Mouse (Mus musculus) embryonic facial prominence, embryonic 13.5 days (tissue): ENCODE data around the gene Pcif1. TPM values are rescaled to one million over a fixed set of nuclear protein-coding genes. Genes with fewer than 3 reads are reported as not detected.
"Not testable (repeated sequence)": the region's sequence is repeated elsewhere in the genome, so short reads cannot be mapped to it uniquely, and the experiment has no call there.

Source experiments
- ATAC-seq: fragments of 200-750 bp; cut with Nextera tagmentation; 2 replicates; pipeline ENCODE4 v1.8.0; 2017; ENCODE audit warnings: low read depth; ENCODE audit not compliant: insufficient number of reproducible peaks, insufficient read depth, low FRiP score, low TSS enrichment
- H3K27ac ChIP-seq: fragments of 300-500 bp; sonication (generic); 2 replicates; pipeline ENCODE4 v1.5.1; 2015; ENCODE audit warnings: moderate library complexity, mild to moderate bottlenecking, inconsistent platforms
- H3K27me3 ChIP-seq: fragments of 300-500 bp; sonication (generic); 2 replicates; pipeline ENCODE4 v1.6.1; 2015; ENCODE audit warnings: mild to moderate bottlenecking, inconsistent platforms
- H3K36me3 ChIP-seq: fragments of 300-500 bp; sonication (generic); 2 replicates; pipeline ENCODE4 v1.6.1; 2015; ENCODE audit warnings: mild to moderate bottlenecking, inconsistent platforms
- H3K4me1 ChIP-seq: fragments of 300-500 bp; sonication (generic); 2 replicates; pipeline ENCODE4 v1.6.1; 2015; ENCODE audit warnings: inconsistent platforms
- H3K4me2 ChIP-seq: fragments of 300-500 bp; sonication (generic); 2 replicates; pipeline ENCODE4 v1.6.1; 2015; ENCODE audit warnings: moderate library complexity, mild to moderate bottlenecking, inconsistent platforms
- H3K4me3 ChIP-seq: fragments of 300-500 bp; sonication (generic); 2 replicates; pipeline ENCODE4 v1.5.1; 2015; ENCODE audit warnings: mild to moderate bottlenecking, inconsistent platforms
- H3K9ac ChIP-seq: fragments of 300-500 bp; sonication (generic); 2 replicates; pipeline ENCODE4 v1.6.1; 2015; ENCODE audit warnings: mild to moderate bottlenecking, inconsistent platforms
- H3K9me3 ChIP-seq: fragments of 300-500 bp; sonication (generic); 2 replicates; pipeline ENCODE4 v1.6.1; 2016; ENCODE audit warnings: inconsistent platforms
- WGBS: fragments of 180-500 bp; shearing (Covaris S2); methylation state at CpG from one replicate; pipeline ENCODE4 v1.1.7; 2015; ENCODE audit warnings: mixed read lengths; 5-methylcytosine and 5-hydroxymethylcytosine counted together
- polyA plus RNA-seq: library from polyadenylated mRNA; unstranded; fragments of >200 nt; fragmentation: Nextera tagmentation; extraction: Ambion mirVana; gene quantifications from 2 replicates; pipeline ENCODE4 v1.2.1, GENCODE M21; 2015

The Pcif1 gene
- polyA plus RNA-seq, 1 experiment from 2014 or later = 78.4 TPM

GRCm38 (mm10) chr2:164857101-164857821 lies 21.8 kb upstream of the Pcif1 start, which contains the start of gene Pltp:
Gene Pltp (minus strand): TSS chr2:164857711.
- peaks cover 10% of the 10 kb centered on the region; the same call in 1 of the 2 replicates for H3K36me3 ChIP-seq
- H3K9ac ChIP-seq = peak within 1 kb of the TSS; percentile 71
- H3K27ac ChIP-seq = peak within 1 kb of the TSS; percentile 88
- under 1% methylated on average over 47 of the region's 47 CpGs for whole genome bisulfite sequencing
- peak within 1 kb of the TSS; percentile 96 for H3K4me2 ChIP-seq
- peak within 1 kb of the TSS; percentile 56 for H3K4me3 ChIP-seq
- peaks cover 43% of the 10 kb centered on the region for H3K4me1 ChIP-seq
- H3K27me3 ChIP-seq = peaks cover 42% of the 10 kb centered on the region
- peak; percentile 84 for ATAC-seq
- H3K9me3 ChIP-seq = no peaks in the 10 kb centered on the region

GRCm38 (mm10) chr2:164857842-164858553 lies 21.1 kb upstream of the Pcif1 start:
- peak overlapping the region; percentile 96 for H3K4me2 ChIP-seq
- H3K27ac ChIP-seq = peak overlapping the region; percentile 88
- H3K9me3 ChIP-seq = no peaks in the 10 kb centered on the region
- 3% methylated on average over 19 of the region's 19 CpGs for WGBS
- peaks cover 42% of the 10 kb centered on the region for H3K27me3 ChIP-seq
- H3K4me1 ChIP-seq = peaks cover 47% of the 10 kb centered on the region
- H3K36me3 ChIP-seq = 0 out of 2 replicates have a peak, but pooled peaks cover 2% of the 10 kb centered on the region
- no peak for ATAC-seq
- H3K9ac ChIP-seq = peak overlapping the region; percentile 71
- H3K4me3 ChIP-seq = peak overlapping the region; percentile 56

GRCm38 (mm10) chr2:164859155-164859554 lies 19.9 kb upstream of the Pcif1 start:
- H3K4me2 ChIP-seq = no peak overlapping the region
- H3K9ac ChIP-seq = no peak overlapping the region
- no peak for ATAC-seq
- no peaks in the 10 kb centered on the region for H3K9me3 ChIP-seq
- peaks cover 47% of the 10 kb centered on the region for H3K4me1 ChIP-seq
- H3K27ac ChIP-seq = no peak overlapping the region
- 29% methylated on average over 2 of the region's 2 CpGs for WGBS
- no peak overlapping the region for H3K4me3 ChIP-seq
- H3K27me3 ChIP-seq = peaks cover 41% of the 10 kb centered on the region
- H3K36me3 ChIP-seq = no peaks in the 10 kb centered on the region

GRCm38 (mm10) chr2:164859640-164860432 lies 19.3 kb upstream of the Pcif1 start:
- H3K9me3 ChIP-seq = no peaks in the 10 kb centered on the region
- no peak overlapping the region for H3K4me2 ChIP-seq
- H3K27me3 ChIP-seq = peaks cover 36% of the 10 kb centered on the region
- no peak overlapping the region for H3K27ac ChIP-seq
- 48% methylated on average over 9 of the region's 9 CpGs for WGBS
- H3K4me1 ChIP-seq = peaks cover 47% of the 10 kb centered on the region
- H3K4me3 ChIP-seq = no peak overlapping the region
- no peak for ATAC-seq
- H3K36me3 ChIP-seq = no peaks in the 10 kb centered on the region
- no peak overlapping the region for H3K9ac ChIP-seq

GRCm38 (mm10) chr2:164861094-164861493 lies 18.0 kb upstream of the Pcif1 start:
- no peaks in the 10 kb centered on the region for H3K9me3 ChIP-seq
- H3K27me3 ChIP-seq = peaks cover 25% of the 10 kb centered on the region
- H3K9ac ChIP-seq = no peak overlapping the region
- H3K36me3 ChIP-seq = no peaks in the 10 kb centered on the region
- H3K4me2 ChIP-seq = no peak overlapping the region
- no peak for ATAC-seq
- no peak overlapping the region for H3K27ac ChIP-seq
- H3K4me1 ChIP-seq = peaks cover 42% of the 10 kb centered on the region
- 64% methylated on average over 4 of the region's 4 CpGs for WGBS
- no peak overlapping the region for H3K4me3 ChIP-seq

GRCm38 (mm10) chr2:164862179-164862861 lies 16.8 kb upstream of the Pcif1 start:
- Histone ChIP-seq H3K9me3 (0 out of 2 replicates have a peak, but pooled peaks cover under 1% of the 10 kb centered on the region), H3K9ac (no peak overlapping the region), H3K27me3 (peaks cover 14% of the 10 kb centered on the region), H3K4me1 (peaks cover 35% of the 10 kb centered on the region), H3K4me2 (no peak overlapping the region), H3K36me3 (no peaks in the 10 kb centered on the region), H3K4me3 (no peak overlapping the region), H3K27ac (0 out of 2 replicates have a peak overlapping the region, but pooled peaks have one; percentile 8)
- 38% methylated on average over 9 of the region's 9 CpGs for WGBS
- ATAC-seq = no peak

- not testable (repeated sequence) for H3K9ac ChIP-seq, H3K4me3 ChIP-seq, ATAC-seq, H3K27me3 ChIP-seq, H3K4me2 ChIP-seq, H3K36me3 ChIP-seq, H3K27ac ChIP-seq, H3K9me3 ChIP-seq
- WGBS = 87% methylated on average over 9 of the region's 9 CpGs
- peaks cover 25% of the 10 kb centered on the region for H3K4me1 ChIP-seq
Measured at GRCm38 (mm10) chr2:164863411-164863810, 15.7 kb upstream of the Pcif1 start.

GRCm38 (mm10) chr2:164864593-164864992 lies 14.5 kb upstream of the Pcif1 start:
- Histone ChIP-seq H3K4me1 (peaks cover 16% of the 10 kb centered on the region), H3K36me3 (no peaks in the 10 kb centered on the region), H3K9ac (no peak overlapping the region), H3K27ac (no peak overlapping the region), H3K4me2 (no peak overlapping the region), H3K27me3 (no peaks in the 10 kb centered on the region), H3K9me3 (peaks cover 9% of the 10 kb centered on the region; the same call in 1 of the 2 replicates), H3K4me3 (no peak overlapping the region)
- 70% methylated on average over 4 of the region's 4 CpGs for WGBS
- ATAC-seq = no peak

GRCm38 (mm10) chr2:164866741-164867551 lies 12.2 kb upstream of the Pcif1 start:
- H3K27me3 ChIP-seq = no peaks in the 10 kb centered on the region
- H3K4me3 ChIP-seq = no peak overlapping the region
- peaks cover 9% of the 10 kb centered on the region; the same call in 1 of the 2 replicates for H3K9me3 ChIP-seq
- WGBS = 57% methylated on average over 16 of the region's 16 CpGs
- no peak for ATAC-seq
- H3K4me2 ChIP-seq = no peak overlapping the region
- 0 out of 2 replicates have a peak overlapping the region, but pooled peaks have one; percentile 14 for H3K27ac ChIP-seq
- no peak overlapping the region for H3K9ac ChIP-seq
- peaks cover 11% of the 10 kb centered on the region for H3K4me1 ChIP-seq
- no peaks in the 10 kb centered on the region for H3K36me3 ChIP-seq

GRCm38 (mm10) chr2:164867566-164867965 lies 11.5 kb upstream of the Pcif1 start:
- no peaks in the 10 kb centered on the region for H3K27me3 ChIP-seq
- H3K4me2 ChIP-seq = no peak overlapping the region
- 91% methylated on average over 7 of the region's 7 CpGs for WGBS
- H3K4me3 ChIP-seq = no peak overlapping the region
- no peak overlapping the region for H3K9ac ChIP-seq
- no peak for ATAC-seq
- 0 out of 2 replicates have a peak overlapping the region, but pooled peaks have one; percentile 14 for H3K27ac ChIP-seq
- no peaks in the 10 kb centered on the region for H3K36me3 ChIP-seq
- H3K9me3 ChIP-seq = peaks cover 9% of the 10 kb centered on the region; the same call in 1 of the 2 replicates
- H3K4me1 ChIP-seq = peaks cover 5% of the 10 kb centered on the region
